Mouse (Mus musculus) kidney, adult 2 months (tissue): ENCODE measurements around the gene Paxbp1.

ENCODE experiments used
- CTCF ChIP-seq: fragments of 200-500 bp; conservative IDR thresholded peaks from 2 replicates; pipeline ENCODE4 v1.5.1; 2011; ENCODE audit warnings: low read depth, mild to moderate bottlenecking, control low read depth, low read length, moderate library complexity, mixed read lengths; ENCODE audit not compliant: insufficient read depth, insufficient read length
- POLR2A ChIP-seq: fragments of 200-500 bp; IDR thresholded peaks from one replicate; pipeline ENCODE4 v1.6.1; 2011; ENCODE audit warnings: low read depth, low read length, control low read depth

DNA sequence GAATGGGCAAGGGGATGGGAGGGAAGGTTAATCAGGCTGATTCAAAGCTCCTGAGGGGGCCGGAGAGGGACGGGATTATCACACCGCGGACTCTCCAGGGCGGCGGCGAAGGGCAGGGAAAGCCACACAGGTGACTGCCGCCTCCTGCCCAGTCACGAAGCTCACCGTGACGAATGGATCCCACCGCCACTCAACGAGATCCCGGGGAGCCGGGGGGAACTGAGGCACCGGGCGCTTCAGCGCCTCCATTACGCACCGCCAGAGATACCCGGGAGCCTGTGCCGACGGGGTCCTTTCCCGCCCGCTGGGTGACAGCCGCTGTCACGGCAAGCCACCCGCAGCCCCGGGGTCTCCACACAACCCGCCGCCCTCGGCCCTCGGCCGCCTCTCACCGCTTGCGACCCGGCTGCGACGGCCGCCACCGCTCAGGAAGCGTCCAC is 33.7 kb downstream of the Paxbp1 start:
- TF ChIP-seq POLR2A (no peak), CTCF (no peak)
